Mouse (Mus musculus) cerebellum, adult 2 months (tissue): Measurements from ENCODE around the gene Lyl1.

Experiments
- CTCF ChIP-seq: fragments of 200-500 bp; IDR thresholded peaks from 2 replicates; pipeline ENCODE4 v1.5.1; 2011; ENCODE audit warnings: low read depth, mild to moderate bottlenecking, control low read depth, low read length, moderate library complexity, borderline replicate concordance; ENCODE audit not compliant: insufficient read depth
- POLR2A ChIP-seq: fragments of 200-500 bp; IDR thresholded peaks from 2 replicates; pipeline ENCODE4 v1.6.1; 2011; ENCODE audit warnings: low read length, control low read depth, borderline replicate concordance; ENCODE audit not compliant: insufficient read depth

DNA sequence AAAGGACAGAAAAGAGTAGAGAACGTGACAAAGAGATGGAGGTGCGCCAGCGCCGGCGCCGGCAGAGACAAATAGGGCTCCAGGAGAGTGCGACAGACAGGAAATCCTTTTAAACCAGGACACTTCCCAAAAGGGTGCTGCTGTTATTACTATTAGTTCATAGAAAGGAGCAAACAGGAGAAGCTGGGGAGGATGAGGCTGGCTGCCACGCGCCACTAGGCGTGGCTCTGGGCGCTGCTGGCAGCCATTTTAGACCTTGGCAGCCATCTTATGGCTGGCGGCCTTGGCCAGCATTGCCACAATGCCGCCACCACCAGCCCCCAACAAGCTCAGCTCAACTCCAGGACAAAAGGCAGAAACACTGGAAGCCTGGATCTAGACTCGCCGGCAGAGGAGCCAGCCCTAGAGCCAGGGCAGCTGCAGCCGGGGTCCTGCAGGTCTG is 28.7 kb downstream of the Lyl1 start:
- TF ChIP-seq CTCF, result no peak
- no peak for TF ChIP-seq POLR2A
